Mouse (Mus musculus) liver, postnatal 0 days (tissue): Measurements from ENCODE around the gene Ldah.

Experiments used
- CTCF ChIP-seq: sonication (generic); IDR thresholded peaks from 2 replicates; pipeline ENCODE4 v1.5.1; 2016; ENCODE audit warnings: antibody characterized with exemption, low read depth
- EP300 ChIP-seq: IDR thresholded peaks from 2 replicates; pipeline ENCODE4 v1.6.1; 2016; ENCODE audit warnings: antibody characterized with exemption, low read depth, mild to moderate bottlenecking

- TF ChIP-seq CTCF: no peak
- no peak for TF ChIP-seq EP300
Observed at GRCm38 (mm10) chr12:8295307-8295913, 87.5 kb downstream of the Ldah start.
